Mouse (Mus musculus) layer of hippocampus, adult 6 months (tissue): ENCODE results near the gene Dcdc2c. TPM values are rescaled to one million over a fixed set of nuclear protein-coding genes. Genes with fewer than 3 reads are reported as not detected.

Experiments
- long read RNA-seq, 2 experiments: library from polyadenylated mRNA; unstranded; transcript quantifications; one replicate each; pipeline ENCODE4 v2.0.0; 2019 to 2020
- polyA plus RNA-seq: library from polyadenylated mRNA; unstranded; fragments of <200 nt; fragmentation: Nextera tagmentation; gene quantifications from 2 replicates; pipeline ENCODE4 v1.2.3, GENCODE M21; 2021

The Dcdc2c gene
- polyA plus RNA-seq, result not detected in 2 replicates
- long read RNA-seq, experiment 1, result 0 reads
- long read RNA-seq, experiment 2, partial matches to known transcripts, result 0 of 1 reads
- long read RNA-seq, experiment 2, other reads (novel, unspliced or antisense), result 1 of 1 reads

DNA sequence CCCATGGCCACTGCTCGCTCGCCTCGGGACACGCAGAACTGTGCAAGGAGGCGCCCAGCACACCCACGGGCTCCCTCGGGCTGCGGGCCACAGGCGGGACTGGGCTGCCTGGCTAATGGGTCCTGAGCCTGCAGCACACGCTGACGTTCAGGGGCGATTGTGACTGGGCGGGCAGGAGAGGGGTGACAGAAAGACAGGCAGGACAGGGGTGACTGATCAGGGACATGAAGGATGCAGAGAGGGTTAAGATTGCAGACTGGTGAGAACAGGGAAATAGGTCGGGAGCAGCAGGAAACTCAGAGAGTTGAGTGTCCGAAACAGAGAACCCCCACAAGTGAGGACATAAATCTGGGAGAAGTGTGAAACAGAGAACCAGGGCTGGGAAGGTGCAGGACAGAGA is at the start of gene Dcdc2c:
TSS of gene Dcdc2c (minus strand) at position 101 of the 400 bp plus-strand sequence.

DNA sequence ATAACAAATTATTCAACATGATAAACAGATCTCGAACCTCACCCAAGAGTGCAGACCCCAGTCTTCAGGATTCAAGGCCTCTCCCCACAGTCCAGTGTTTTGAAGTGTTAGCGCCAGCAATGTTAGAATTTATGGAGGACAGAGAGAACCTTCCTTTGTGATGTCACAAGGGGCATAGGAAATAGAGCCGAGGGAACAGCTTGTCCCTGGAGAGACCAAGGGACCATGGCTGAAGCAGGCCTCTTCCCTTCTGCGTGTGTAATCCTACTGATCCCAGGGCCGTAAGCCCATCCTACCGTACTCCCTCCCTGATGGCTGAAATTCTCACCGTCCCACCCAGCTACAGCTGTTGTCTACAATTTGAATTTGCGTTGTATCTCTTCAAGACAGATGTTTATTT is 30.2 kb upstream of the Dcdc2c start, which contains the start of gene Allc:
TSS of gene Allc (minus strand) at position 101 of the 400 bp plus-strand sequence.

Other genes starting within 250 kb of the Dcdc2c start
- gene Allc, start 30.1 kb upstream of the Dcdc2c start, polyA plus RNA-seq, result 0.13 and 0.20 TPM in 2 replicates
- 0.59 and 1.0 TPM in 2 replicates for gene Colec11, start 71.0 kb upstream of the Dcdc2c start, polyA plus RNA-seq
- gene Rps7, start 83.6 kb upstream of the Dcdc2c start, polyA plus RNA-seq, result 1,199 and 1,324 TPM in 2 replicates
- 9.1 and 12.3 TPM in 2 replicates for gene Rnaseh1, start 97.2 kb upstream of the Dcdc2c start, polyA plus RNA-seq
- 65.2 and 74.0 TPM in 2 replicates for gene Adi1, start 122.8 kb upstream of the Dcdc2c start, polyA plus RNA-seq
- 36.6 and 37.7 TPM in 2 replicates for gene Trappc12, start 198.1 kb upstream of the Dcdc2c start, polyA plus RNA-seq
- 66.0 and 69.0 TPM in 2 replicates for gene Eipr1, start 199.4 kb upstream of the Dcdc2c start, polyA plus RNA-seq